Comparison of ENCODE assay signal across 8 mouse cellular contexts in genomic region chr15:81522036-81522751, GRCm38 (mm10). TPM values are rescaled to one million over a fixed set of nuclear protein-coding genes. Genes with fewer than 3 reads are reported as not detected.
DNase-seq lines count a peak whose midpoint lies in the region; ATAC-seq lines count a peak whose summit lies in the region.

No protein-coding gene starts in this region.

- peak; percentile 61 for DNase-seq in Muller cell, postnatal 12 days (ENCODE audit: inconsistent ontology term)
- DNase-seq in cerebellum, adult 11 months = peak; percentile 52
- DNase-seq in forebrain, embryonic 14.5 days (ENCODE audit: low spot score) = peak; percentile 52
- peak; percentile 58 for DNase-seq in hindbrain, embryonic 10.5 days (ENCODE audit: low spot score)
- DNase-seq in left cerebral cortex, postnatal 25 days (ENCODE audit: low spot score in 2 of 2) = peak; percentile 6 to 16
- peak; percentile 54 for DNase-seq in right cerebral cortex, postnatal 4 days
- DNase-seq in adipocyte (ENCODE audit: low spot score) = no peak

- H3K4me2 ChIP-seq in forebrain, embryonic 14.5 days (ENCODE audit: low read length) = peak overlapping the region; percentile 96

- ATAC-seq in forebrain, embryonic 14.5 days = peak; percentile 44
- peak; percentile 69 for ATAC-seq in megakaryocyte progenitor cell, adult 5-6 weeks (replicated peaks; ENCODE audit: poor library complexity)

- WGBS in forebrain, embryonic 14.5 days = 1% methylated on average over 38 of the region's 38 CpGs
- under 1% methylated on average over 38 of the region's 38 CpGs for WGBS in hindbrain, embryonic 10.5 days

- H3K36me3 ChIP-seq in forebrain, embryonic 14.5 days (ENCODE audit: control insufficient read depth, insufficient read depth, low read length) = no peaks in the 10 kb centered on the region
- no peaks in the 10 kb centered on the region for H3K36me3 ChIP-seq in hindbrain, embryonic 10.5 days

- no peaks in the 10 kb centered on the region; the same call in 1 of the 2 replicates for H3K27me3 ChIP-seq in forebrain, embryonic 14.5 days (replicated peaks; ENCODE audit: control insufficient read depth, insufficient read depth, low read length)
- peaks cover 30% of the 10 kb centered on the region for H3K27me3 ChIP-seq in hindbrain, embryonic 10.5 days (ENCODE audit: insufficient read depth, poor library complexity, severe bottlenecking)

- no peaks in the 10 kb centered on the region for H3K9me3 ChIP-seq in forebrain, embryonic 14.5 days (replicated peaks; ENCODE audit: control insufficient read depth, low read length)
- H3K9me3 ChIP-seq in hindbrain, embryonic 10.5 days = no peaks in the 10 kb centered on the region

- H3K4me1 ChIP-seq in forebrain, embryonic 14.5 days (ENCODE audit: control insufficient read depth, insufficient read depth, low read length) = peaks cover 5% of the 10 kb centered on the region; the same call in 1 of the 2 replicates
- H3K4me1 ChIP-seq in hindbrain, embryonic 10.5 days (replicated peaks) = peaks cover 37% of the 10 kb centered on the region

- H3K27ac ChIP-seq in forebrain, embryonic 14.5 days (ENCODE audit: low read depth, low read length) = peak overlapping the region; percentile 81; the same call in 1 of the 2 replicates
- peak overlapping the region; percentile 91 for H3K27ac ChIP-seq in hindbrain, embryonic 10.5 days

- intact Hi-C loops in left cerebral cortex, postnatal 25 days (cut with DNase I) = no loop called here

- peak overlapping the region; percentile 55 for H3K4me3 ChIP-seq in forebrain, embryonic 14.5 days (ENCODE audit: low read depth, low read length)
- peak overlapping the region; percentile 62 for H3K4me3 ChIP-seq in hindbrain, embryonic 10.5 days

- H3K9ac ChIP-seq in forebrain, embryonic 14.5 days (ENCODE audit: low read length) = peak overlapping the region; percentile 75

RNA-seq across cellular contexts. Expression of gene Rbx1, which starts 56.1 kb away (rescaled TPM):
- polyA plus RNA-seq in forebrain, embryonic 14.5 days (2014; fragmentation: Nextera tagmentation; extraction: Ambion mirVana) = 554 and 641 TPM in 2 replicates
- polyA plus RNA-seq in hindbrain, embryonic 10.5 days (2016; fragmentation: Nextera tagmentation; extraction: Ambion mirVana) = 622 and 639 TPM in 2 replicates
- 100 to 1,000 TPM; 132 to 133 TPM for total RNA-seq in left cerebral cortex, postnatal 25 days (2021)
- 166 and 175 TPM in 2 replicates for total RNA-seq in megakaryocyte progenitor cell, adult 5-6 weeks (2015)
- 189 and 199 TPM in 2 replicates for total RNA-seq in megakaryocyte progenitor cell, adult 5-6 weeks (2017)
